ENCODE assay signal across 12 mouse cellular contexts in the genomic region with DNA sequence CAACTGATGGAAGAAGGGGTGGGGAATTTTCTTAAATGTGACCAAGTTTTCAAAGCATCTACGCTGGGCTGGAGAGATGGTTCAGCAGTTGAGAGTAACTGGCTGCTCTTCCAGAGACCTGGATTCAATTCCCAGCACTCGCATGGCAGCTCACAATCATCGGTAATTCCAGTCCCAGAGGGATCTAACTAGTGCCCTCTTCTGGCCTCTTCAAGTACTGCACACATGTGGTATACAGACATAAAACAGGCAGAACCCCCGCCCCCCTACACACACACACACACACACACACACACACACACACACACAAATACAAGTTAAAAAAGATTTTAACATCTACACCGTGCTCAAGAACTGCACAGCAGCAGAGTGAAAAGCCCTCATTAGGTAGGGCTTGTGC. TPM values are rescaled to one million over a fixed set of nuclear protein-coding genes. Genes with fewer than 3 reads are reported as not detected.
DNase-seq lines count a peak whose midpoint lies in the region; ATAC-seq and TF ChIP-seq lines count a peak whose summit lies in the region.
"Had no signal": no experiment of that assay in that cellular context is flagged by ENCODE, and none has a peak within 500 bp of the region (broad histone marks: within the 10 kb centered on the region; RNA-seq: fewer than 3 reads in every experiment).

No protein-coding gene starts in this region.

- no peaks in the 10 kb centered on the region for H3K27me3 ChIP-seq in heart, postnatal 0 days (ENCODE audit: control insufficient read depth, insufficient read depth, low read length)
- no peaks in the 10 kb centered on the region for H3K27me3 ChIP-seq in midbrain, postnatal 0 days (ENCODE audit: insufficient read depth, low read length)
- no peaks in the 10 kb centered on the region for H3K27me3 ChIP-seq in midbrain, embryonic 13.5 days
- H3K27me3 ChIP-seq in MEL (ENCODE audit: control insufficient read depth in 1 of 2, insufficient read depth in 2 of 2, low read length in 2 of 2), result no peaks in the 10 kb centered on the region
- no peaks in the 10 kb centered on the region for H3K27me3 ChIP-seq in liver, embryonic 14.5 days (ENCODE audit: control insufficient read depth, insufficient read depth, low read length)
- H3K27me3 ChIP-seq: heart, embryonic 13.5 days; megakaryocyte, embryonic 14.5 days; neural tube, embryonic 12.5 days had no signal

- TF ChIP-seq CTCF in heart, postnatal 0 days (IDR thresholded peaks at IDR 0.05; ENCODE audit: low read depth), result peak; percentile 23
- peak; percentile 61 for TF ChIP-seq CTCF in midbrain, postnatal 0 days (IDR thresholded peaks at IDR 0.05)
- peak in 1 of 3 experiments; percentile 9; a peak in 1 of 6 replicates for TF ChIP-seq CTCF in MEL (IDR thresholded peaks at IDR 0.05 in 2 of 3, conservative IDR thresholded peaks at IDR 0.05 in 1 of 3; ENCODE audit: control insufficient read depth in 1 of 3, insufficient read depth in 1 of 3, low read depth in 2 of 3, low read length in 3 of 3, poor library complexity in 1 of 3, severe bottlenecking in 1 of 3)
- peak; percentile 66 for TF ChIP-seq CTCF in liver, embryonic 14.5 days (IDR thresholded peaks at IDR 0.05; ENCODE audit: low read depth)

- intact Hi-C loops in heart, postnatal 36 days (cut with DNase I), result no loop called here

- no peak overlapping the region for H3K27ac ChIP-seq in heart, postnatal 0 days (ENCODE audit: low read depth)
- no peak overlapping the region for H3K27ac ChIP-seq in midbrain, postnatal 0 days (ENCODE audit: low read depth, low read length)
- H3K27ac ChIP-seq in midbrain, embryonic 13.5 days, result no peak overlapping the region
- 0 out of 2 replicates have a peak overlapping the region, but pooled peaks have one; percentile 6 for H3K27ac ChIP-seq in MEL (ENCODE audit: control insufficient read depth, low read depth, low read length)
- H3K27ac ChIP-seq in liver, embryonic 14.5 days, result no peak overlapping the region; the same call in 1 of the 2 replicates
- H3K27ac ChIP-seq: heart, embryonic 13.5 days; neural tube, embryonic 12.5 days had no signal

- no peak for TF ChIP-seq RAD21 in MEL (IDR thresholded peaks at IDR 0.05; ENCODE audit: low read depth, low read length)

- DNase-seq in heart, postnatal 0 days (ENCODE audit: low spot score), result no peak
- DNase-seq in heart, postnatal 36 days, result no peak
- no peak for DNase-seq in midbrain, postnatal 0 days (ENCODE audit: low spot score)
- DNase-seq in MEL (ENCODE audit: low read depth, low spot score), result peak; percentile 43
- peak in 1 of 3 experiments; percentile 28 for DNase-seq in liver, embryonic 14.5 days (ENCODE audit: low read depth in 3 of 3, low spot score in 3 of 3)
- no peak for DNase-seq in testis, postnatal 10 days (ENCODE audit: low spot score)
- DNase-seq: kidney, adult 8-10 months had no signal

- peaks cover 39% of the 10 kb centered on the region for H3K4me1 ChIP-seq in heart, postnatal 0 days (ENCODE audit: control insufficient read depth, insufficient read depth)
- H3K4me1 ChIP-seq in midbrain, postnatal 0 days (ENCODE audit: insufficient read depth, low read length), result no peaks in the 10 kb centered on the region
- peaks cover 30% of the 10 kb centered on the region for H3K4me1 ChIP-seq in midbrain, embryonic 13.5 days (replicated peaks)
- peaks cover 35 to 36% of the 10 kb centered on the region in 2 experiments for H3K4me1 ChIP-seq in MEL (ENCODE audit: control insufficient read depth in 1 of 2, insufficient read depth in 2 of 2, low read length in 2 of 2)
- peaks cover 37 to 47% of the 10 kb centered on the region in 2 experiments for H3K4me1 ChIP-seq in liver, embryonic 14.5 days (replicated peaks; ENCODE audit: control insufficient read depth in 2 of 2, insufficient read depth in 2 of 2, low read length in 1 of 2)

- no peak overlapping the region for H3K4me3 ChIP-seq in heart, postnatal 0 days (ENCODE audit: low read depth, low read length)
- H3K4me3 ChIP-seq in midbrain, postnatal 0 days (ENCODE audit: low read depth, low read length), result no peak overlapping the region
- H3K4me3 ChIP-seq in midbrain, embryonic 13.5 days (replicated peaks), result no peak overlapping the region
- H3K4me3 ChIP-seq in MEL (ENCODE audit: control insufficient read depth in 1 of 2, insufficient read depth in 1 of 2, low read depth in 2 of 2, low read length in 2 of 2), result no peak overlapping the region
- H3K4me3 ChIP-seq in liver, embryonic 14.5 days (ENCODE audit: insufficient read depth in 1 of 2, low read depth in 2 of 2, low read length in 2 of 2), result no peak overlapping the region
- H3K4me3 ChIP-seq: heart, embryonic 13.5 days; neural tube, embryonic 12.5 days had no signal

- peaks cover 90% of the 10 kb centered on the region for H3K79me2 ChIP-seq in MEL (ENCODE audit: control insufficient read depth, insufficient read depth, low read length, poor library complexity)

- H3K9ac ChIP-seq in heart, postnatal 0 days (replicated peaks; ENCODE audit: low read depth, low read length), result no peak overlapping the region
- H3K9ac ChIP-seq in midbrain, postnatal 0 days (replicated peaks; ENCODE audit: low read length, poor library complexity, severe bottlenecking), result no peak overlapping the region
- no peak overlapping the region for H3K9ac ChIP-seq in midbrain, embryonic 13.5 days (replicated peaks)
- no peak overlapping the region for H3K9ac ChIP-seq in MEL (ENCODE audit: control insufficient read depth, low read depth, low read length, poor library complexity, severe bottlenecking)
- no peak overlapping the region for H3K9ac ChIP-seq in liver, embryonic 14.5 days (replicated peaks)
- H3K9ac ChIP-seq: heart, embryonic 13.5 days; neural tube, embryonic 12.5 days had no signal

- H3K36me3 ChIP-seq in heart, postnatal 0 days (replicated peaks; ENCODE audit: control insufficient read depth, insufficient read depth, low read length), result no peaks in the 10 kb centered on the region
- H3K36me3 ChIP-seq in midbrain, postnatal 0 days (ENCODE audit: insufficient read depth, low read length), result no peaks in the 10 kb centered on the region
- no peaks in the 10 kb centered on the region for H3K36me3 ChIP-seq in midbrain, embryonic 13.5 days
- peaks cover 7 to 42% of the 10 kb centered on the region in 2 experiments for H3K36me3 ChIP-seq in MEL (ENCODE audit: control insufficient read depth in 1 of 2, insufficient read depth in 2 of 2, low read length in 2 of 2)
- no peaks in the 10 kb centered on the region for H3K36me3 ChIP-seq in liver, embryonic 14.5 days (replicated peaks; ENCODE audit: control insufficient read depth, insufficient read depth, low read depth)
- H3K36me3 ChIP-seq: heart, embryonic 13.5 days; neural tube, embryonic 12.5 days had no signal

- TF ChIP-seq EP300 in heart, postnatal 0 days (IDR thresholded peaks at IDR 0.05; ENCODE audit: low read depth), result no peak
- no peak for TF ChIP-seq EP300 in MEL (IDR thresholded peaks at IDR 0.05; ENCODE audit: low read depth in 1 of 2, low read length in 2 of 2)
- TF ChIP-seq EP300 in liver, embryonic 14.5 days (IDR thresholded peaks at IDR 0.05; ENCODE audit: low read depth), result no peak

- ATAC-seq in heart, postnatal 0 days (ENCODE audit: insufficient read depth, low read depth), result no peak
- ATAC-seq in midbrain, postnatal 0 days (ENCODE audit: low FRiP score), result no peak
- ATAC-seq in midbrain, embryonic 13.5 days, result no peak
- no peak for ATAC-seq in liver, embryonic 14.5 days (ENCODE audit: insufficient read depth)
- no peak for ATAC-seq in megakaryocyte progenitor cell, adult 5-6 weeks (replicated peaks; ENCODE audit: poor library complexity)

- TF ChIP-seq POLR2A in MEL (IDR thresholded peaks at IDR 0.05; ENCODE audit: control insufficient read depth in 1 of 2, insufficient read depth in 1 of 2, low read depth in 1 of 2, low read length in 2 of 2, poor library complexity in 1 of 2), result no peak

- H3K9me3 ChIP-seq in heart, postnatal 0 days (replicated peaks; ENCODE audit: control insufficient read depth, low read length), result no peaks in the 10 kb centered on the region
- no peaks in the 10 kb centered on the region for H3K9me3 ChIP-seq in midbrain, postnatal 0 days (ENCODE audit: low read length)
- H3K9me3 ChIP-seq in midbrain, embryonic 13.5 days, result no peaks in the 10 kb centered on the region
- no peaks in the 10 kb centered on the region for H3K9me3 ChIP-seq in MEL (replicated peaks; ENCODE audit: insufficient read depth, low read length)
- no peaks in the 10 kb centered on the region for H3K9me3 ChIP-seq in liver, embryonic 14.5 days (ENCODE audit: control insufficient read depth, low read length)
- H3K9me3 ChIP-seq: heart, embryonic 13.5 days; megakaryocyte, embryonic 14.5 days; neural tube, embryonic 12.5 days had no signal

- no peak overlapping the region for H3K4me2 ChIP-seq in heart, postnatal 0 days (ENCODE audit: low read depth, low read length)
- no peak overlapping the region for H3K4me2 ChIP-seq in midbrain, postnatal 0 days (ENCODE audit: low read depth, low read length, poor library complexity, severe bottlenecking)
- H3K4me2 ChIP-seq in midbrain, embryonic 13.5 days (replicated peaks), result no peak overlapping the region
- no peak overlapping the region for H3K4me2 ChIP-seq in liver, embryonic 14.5 days (ENCODE audit: low read depth)
- H3K4me2 ChIP-seq: heart, embryonic 13.5 days; neural tube, embryonic 12.5 days had no signal

- whole genome bisulfite sequencing in heart, postnatal 0 days, result 88% methylated on average over 5 of the region's 5 CpGs
- WGBS in midbrain, postnatal 0 days, result 83% methylated on average over 5 of the region's 5 CpGs
- 93% methylated on average over 5 of the region's 5 CpGs for WGBS in midbrain, embryonic 13.5 days
- 78% methylated on average over 5 of the region's 5 CpGs for WGBS in liver, embryonic 14.5 days (ENCODE audit: insufficient replicate concordance)

RNA-seq across cellular contexts. Expression of a gene that starts 15.2 kb away (rescaled TPM):
- 29.2 and 33.2 TPM in 2 replicates for total RNA-seq in heart, postnatal 0 days (2014; rRNA removed; ENCODE audit: low replicate concordance)
- 1,270 and 1,334 TPM in 2 replicates for polyA plus RNA-seq in heart, postnatal 0 days (2015; fragmentation: Nextera tagmentation; extraction: Ambion mirVana)
- total RNA-seq in heart, postnatal 36 days (2021), result 100 to 1,000 TPM; 679 to 769 TPM
- total RNA-seq in midbrain, postnatal 0 days (2014; rRNA removed), result 21.9 and 31.0 TPM in 2 replicates
- polyA plus RNA-seq in midbrain, postnatal 0 days (2015; fragmentation: Nextera tagmentation; extraction: Ambion mirVana), result 377 and 397 TPM in 2 replicates
- polyA plus RNA-seq in midbrain, embryonic 13.5 days (2015; fragmentation: Nextera tagmentation; extraction: Ambion mirVana), result 414 and 419 TPM in 2 replicates
- 163 and 183 TPM in 2 replicates for total RNA-seq in MEL (2012; rRNA removed)
- 100 to 1,000 TPM in 1 of 2 experiments, not detected in 1; 401 TPM for polyA plus RNA-seq in MEL (2012; ENCODE audit: insufficient read depth in 1 of 2, insufficient read length in 2 of 2, low read depth in 1 of 2, low replicate concordance in 2 of 2, missing spikeins in 1 of 2)
- 29.1 and 94.0 TPM in 2 replicates for polyA plus RNA-seq in liver, embryonic 14.5 days (2012; rRNA removed)
- 391 and 424 TPM in 2 replicates for polyA plus RNA-seq in liver, embryonic 14.5 days (2014; fragmentation: Nextera tagmentation; extraction: Ambion mirVana)
- total RNA-seq in megakaryocyte progenitor cell, adult 5-6 weeks (2015), result 517 and 531 TPM in 2 replicates
- total RNA-seq in megakaryocyte progenitor cell, adult 5-6 weeks (2017), result 167 and 172 TPM in 2 replicates

RNA-seq across cellular contexts. Expression of a gene that starts 22.9 kb away (rescaled TPM):
- total RNA-seq in heart, postnatal 0 days (2014; rRNA removed; ENCODE audit: low replicate concordance), result 33.2 and 55.8 TPM in 2 replicates
- 14.2 and 16.8 TPM in 2 replicates for polyA plus RNA-seq in heart, postnatal 0 days (2015; fragmentation: Nextera tagmentation; extraction: Ambion mirVana)
- total RNA-seq in heart, postnatal 36 days (2021), result 10 to 100 TPM; 25.5 to 29.1 TPM
- total RNA-seq in midbrain, postnatal 0 days (2014; rRNA removed), result 60.7 and 62.2 TPM in 2 replicates
- polyA plus RNA-seq in midbrain, postnatal 0 days (2015; fragmentation: Nextera tagmentation; extraction: Ambion mirVana), result 53.4 and 55.7 TPM in 2 replicates
- polyA plus RNA-seq in midbrain, embryonic 13.5 days (2015; fragmentation: Nextera tagmentation; extraction: Ambion mirVana), result 22.1 and 32.0 TPM in 2 replicates
- not detected in 2 replicates for total RNA-seq in MEL (2012; rRNA removed)
- under 1 TPM in 1 of 2 experiments, not detected in 1; 0.14 TPM for polyA plus RNA-seq in MEL (2012; ENCODE audit: insufficient read depth in 1 of 2, insufficient read length in 2 of 2, low read depth in 1 of 2, low replicate concordance in 2 of 2, missing spikeins in 1 of 2)
- polyA plus RNA-seq in liver, embryonic 14.5 days (2012; rRNA removed), result 0.74 and 0.80 TPM in 2 replicates
- polyA plus RNA-seq in liver, embryonic 14.5 days (2014; fragmentation: Nextera tagmentation; extraction: Ambion mirVana), result 0.63 and 0.91 TPM in 2 replicates
- not detected in 2 replicates for total RNA-seq in megakaryocyte progenitor cell, adult 5-6 weeks (2015)
- total RNA-seq in megakaryocyte progenitor cell, adult 5-6 weeks (2017), result not detected in 2 replicates

RNA-seq across cellular contexts. Expression of a gene that starts 40.4 kb away (rescaled TPM):
- not detected in 2 replicates for total RNA-seq in heart, postnatal 0 days (2014; rRNA removed; ENCODE audit: low replicate concordance)
- polyA plus RNA-seq in heart, postnatal 0 days (2015; fragmentation: Nextera tagmentation; extraction: Ambion mirVana), result not detected in 2 replicates
- total RNA-seq in heart, postnatal 36 days (2021), result not detected
- total RNA-seq in midbrain, postnatal 0 days (2014; rRNA removed), result 4.2 and 5.9 TPM in 2 replicates
- polyA plus RNA-seq in midbrain, postnatal 0 days (2015; fragmentation: Nextera tagmentation; extraction: Ambion mirVana), result 1.0 and 1.1 TPM in 2 replicates
- polyA plus RNA-seq in midbrain, embryonic 13.5 days (2015; fragmentation: Nextera tagmentation; extraction: Ambion mirVana), result 0.11 and 0.14 TPM in 2 replicates
- 0.08 TPM in 1 of 2 replicates, not detected in the other for total RNA-seq in MEL (2012; rRNA removed)
- polyA plus RNA-seq in MEL (2012; ENCODE audit: insufficient read depth in 1 of 2, insufficient read length in 2 of 2, low read depth in 1 of 2, low replicate concordance in 2 of 2, missing spikeins in 1 of 2), result not detected
- not detected in 2 replicates for polyA plus RNA-seq in liver, embryonic 14.5 days (2012; rRNA removed)
- polyA plus RNA-seq in liver, embryonic 14.5 days (2014; fragmentation: Nextera tagmentation; extraction: Ambion mirVana), result not detected in 2 replicates
- total RNA-seq in megakaryocyte progenitor cell, adult 5-6 weeks (2015), result not detected in 2 replicates
- total RNA-seq in megakaryocyte progenitor cell, adult 5-6 weeks (2017), result not detected in 2 replicates
- polyA plus RNA-seq: heart, embryonic 13.5 days; neural tube, embryonic 12.5 days had no signal

Comparison
In these comparisons a context has a peak if more than half of its experiments do, and no peak if none do; other contexts are left out.
1. RNA of a gene that starts 22.9 kb away (total RNA-seq): 60.7 to 62.2 TPM in midbrain, postnatal 0 days, 33.2 to 55.8 TPM in heart, postnatal 0 days and 25.5 to 29.1 TPM in heart, postnatal 36 days; not detected in MEL and not detected in megakaryocyte progenitor cell, adult 5-6 weeks; every median in the first group is over 10 times any median in the second.